ENCODE assay signal across 8 mouse cellular contexts in genomic region chr15:79346051-79346793, GRCm38 (mm10). TPM values are rescaled to one million over a fixed set of nuclear protein-coding genes. Genes with fewer than 3 reads are reported as not detected.
DNase-seq lines count a peak whose midpoint lies in the region; ATAC-seq and TF ChIP-seq lines count a peak whose summit lies in the region.

Gene Maff, plus strand, starts transcription at chr15:79346621.

- H3K36me3 ChIP-seq in kidney, embryonic 14.5 days (ENCODE audit: control insufficient read depth, insufficient read depth, low read length): no peaks in the 10 kb centered on the region
- H3K36me3 ChIP-seq in hindbrain, embryonic 16.5 days (ENCODE audit: control insufficient read depth, insufficient read depth, low read length): no peaks in the 10 kb centered on the region
- no peaks in the 10 kb centered on the region for H3K36me3 ChIP-seq in myocyte (ENCODE audit: control insufficient read depth, insufficient read depth)

- no peaks in the 10 kb centered on the region for H3K27me3 ChIP-seq in kidney, embryonic 14.5 days (ENCODE audit: control insufficient read depth, insufficient read depth, low read length)
- H3K27me3 ChIP-seq in hindbrain, embryonic 16.5 days (replicated peaks; ENCODE audit: control insufficient read depth, insufficient read depth, low read length): no peaks in the 10 kb centered on the region; the same call in 1 of the 2 replicates
- no peaks in the 10 kb centered on the region for H3K27me3 ChIP-seq in myocyte (ENCODE audit: control insufficient read depth, insufficient read depth, insufficient read length)

- H3K9me3 ChIP-seq in kidney, embryonic 14.5 days (ENCODE audit: control insufficient read depth, low read length): no peaks in the 10 kb centered on the region
- H3K9me3 ChIP-seq in hindbrain, embryonic 16.5 days (ENCODE audit: control insufficient read depth, low read length): no peaks in the 10 kb centered on the region

- 52% methylated on average over 8 of the region's 8 CpGs for WGBS in kidney, embryonic 14.5 days
- 55% methylated on average over 8 of the region's 8 CpGs for WGBS in hindbrain, embryonic 16.5 days

- H3K27ac ChIP-seq in kidney, embryonic 14.5 days (ENCODE audit: low read depth, low read length): peak within 1 kb of the TSS; percentile 92
- H3K27ac ChIP-seq in bone marrow macrophage, adult 2 months (ENCODE audit: insufficient read depth, low read depth, low read length): no peak within 1 kb of the TSS
- H3K27ac ChIP-seq in hindbrain, embryonic 16.5 days (ENCODE audit: low read depth, low read length): peak within 1 kb of the TSS; percentile 71

- no peak for ATAC-seq in kidney, embryonic 14.5 days (ENCODE audit: low FRiP score, low TSS enrichment)
- ATAC-seq in hindbrain, embryonic 16.5 days: no peak

- TF ChIP-seq POLR2A in bone marrow macrophage, adult 2 months (IDR thresholded peaks at IDR 0.05; ENCODE audit: borderline replicate concordance, low read depth, low read length): no peak
- TF ChIP-seq POLR2A in myocyte (IDR thresholded peaks at IDR 0.05; ENCODE audit: insufficient read length, low read depth): no peak

- H3K4me3 ChIP-seq in kidney, embryonic 14.5 days (ENCODE audit: low read length): peak within 1 kb of the TSS; percentile 62
- peak within 1 kb of the TSS; percentile 62 for H3K4me3 ChIP-seq in bone marrow macrophage, adult 2 months (ENCODE audit: insufficient read depth, low read length)
- H3K4me3 ChIP-seq in hindbrain, embryonic 16.5 days (ENCODE audit: low read length): peak within 1 kb of the TSS; percentile 53
- peak within 1 kb of the TSS; percentile 63 for H3K4me3 ChIP-seq in myocyte

- intact Hi-C loops in gastrocnemius, postnatal 14 days (cut with DNase I; ENCODE audit: low total_unique reads): loop anchor here (10.0 kb wide), 1 partner anchor 71 kb away; no protein-coding TSS in a partner anchor

- peak within 1 kb of the TSS; percentile 79 for H3K9ac ChIP-seq in kidney, embryonic 14.5 days (ENCODE audit: low read depth, low read length)
- peak within 1 kb of the TSS; percentile 78 for H3K9ac ChIP-seq in hindbrain, embryonic 16.5 days (ENCODE audit: low read depth, low read length)

- no peak for DNase-seq in kidney, postnatal 36 days
- DNase-seq in gastrocnemius, postnatal 14 days: no peak
- DNase-seq in gastrocnemius, adult 18-20 months (ENCODE audit: low spot score): no peak
- DNase-seq in right cerebral cortex, adult 2 months (ENCODE audit: low spot score in 2 of 2): no peak

- peaks cover 8% of the 10 kb centered on the region for H3K4me1 ChIP-seq in kidney, embryonic 14.5 days (ENCODE audit: control insufficient read depth, insufficient read depth, low read length)
- peaks cover 26% of the 10 kb centered on the region for H3K4me1 ChIP-seq in bone marrow macrophage, adult 2 months (ENCODE audit: control insufficient read depth, insufficient read depth, low read length)
- H3K4me1 ChIP-seq in hindbrain, embryonic 16.5 days (ENCODE audit: control insufficient read depth, insufficient read depth, low read depth, low read length): peaks cover 8% of the 10 kb centered on the region

- peak within 1 kb of the TSS; percentile 85 for H3K4me2 ChIP-seq in kidney, embryonic 14.5 days (replicated peaks; ENCODE audit: low read depth, low read length)
- H3K4me2 ChIP-seq in hindbrain, embryonic 16.5 days (ENCODE audit: low read length): peak within 1 kb of the TSS; percentile 85
- peak within 1 kb of the TSS; percentile 90 for H3K4me2 ChIP-seq in myocyte (ENCODE audit: low read depth)

- H3ac ChIP-seq in myocyte (ENCODE audit: control insufficient read depth, insufficient read length): peak within 1 kb of the TSS; percentile 50

- no peak for TF ChIP-seq CTCF in bone marrow macrophage, adult 2 months (IDR thresholded peaks at IDR 0.05; ENCODE audit: low read depth, low read length)

- no peaks in the 10 kb centered on the region for H3K79me2 ChIP-seq in myocyte (ENCODE audit: control insufficient read depth, insufficient read depth)

TF ChIP-seq in myocyte, 11 proteins besides CTCF, POLR2A, EP300 and RAD21:
- TF ChIP-seq SRF (IDR thresholded peaks at IDR 0.05; ENCODE audit: control insufficient read depth, insufficient read length, low read depth) (no peak), CEBPB (IDR thresholded peaks at IDR 0.05; ENCODE audit: insufficient read depth, poor library complexity, severe bottlenecking) (peak; percentile 69)

RNA-seq across cellular contexts. Expression of gene Maff, which starts in this region (rescaled TPM):
- 3.4 and 3.6 TPM in 2 replicates for polyA plus RNA-seq in kidney, embryonic 14.5 days (2014; fragmentation: Nextera tagmentation; extraction: Ambion mirVana)
- polyA plus RNA-seq in bone marrow macrophage, adult 2 months (2012; ENCODE audit: insufficient read depth, insufficient read length, missing spikeins): 0.90 and 1.5 TPM in 2 replicates
- 1.1 and 1.2 TPM in 2 replicates for polyA plus RNA-seq in hindbrain, embryonic 16.5 days (2015; fragmentation: Nextera tagmentation; extraction: Ambion mirVana)
- polyA plus RNA-seq in myocyte (2012; fragmentation: generic; extraction: Trizol): 15.6 TPM
- total RNA-seq in gastrocnemius, postnatal 14 days (2021): 1 to 10 TPM; 1.4 to 2.7 TPM
- 10 to 100 TPM in 1 of 2 experiments, 1 to 10 TPM in 1; 6.6 to 10.1 TPM for total RNA-seq in gastrocnemius, adult 18-20 months (2021)
